Mouse (Mus musculus): ENCODE results near the gene Dennd2a. TPM values are rescaled to one million over a fixed set of nuclear protein-coding genes. Genes with fewer than 3 reads are reported as not detected.
"Not testable (repeated sequence)": the region's sequence is repeated elsewhere in the genome, so short reads cannot be mapped to it uniquely, and the experiment has no call there.

Dennd2a gene
- total RNA-seq, 2 experiments from 2014 or later, result 2.5 to 4.6 TPM

DNA sequence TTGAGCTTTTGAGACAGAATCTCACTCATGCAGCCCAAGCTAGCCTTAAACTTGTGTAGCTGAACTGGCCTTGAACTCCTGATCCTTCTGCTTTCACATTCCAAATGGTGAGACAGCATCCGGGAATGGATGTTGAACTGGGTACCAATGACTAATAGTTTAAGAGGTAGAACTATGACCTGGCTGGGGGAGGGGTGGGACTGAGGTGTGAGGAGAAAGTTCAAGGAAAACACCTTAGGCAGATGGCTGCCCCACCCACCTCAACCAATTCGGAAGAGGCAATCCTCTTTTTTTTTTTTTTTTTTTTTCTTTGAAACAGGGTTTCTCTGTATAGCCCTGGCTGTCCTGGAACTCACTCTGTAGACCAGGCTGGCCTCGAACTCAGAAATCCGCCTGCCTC, 130.9 kb downstream of the Dennd2a start:
- no peak for ATAC-seq (ENCODE audit: poor library complexity, severe bottlenecking)

DNA sequence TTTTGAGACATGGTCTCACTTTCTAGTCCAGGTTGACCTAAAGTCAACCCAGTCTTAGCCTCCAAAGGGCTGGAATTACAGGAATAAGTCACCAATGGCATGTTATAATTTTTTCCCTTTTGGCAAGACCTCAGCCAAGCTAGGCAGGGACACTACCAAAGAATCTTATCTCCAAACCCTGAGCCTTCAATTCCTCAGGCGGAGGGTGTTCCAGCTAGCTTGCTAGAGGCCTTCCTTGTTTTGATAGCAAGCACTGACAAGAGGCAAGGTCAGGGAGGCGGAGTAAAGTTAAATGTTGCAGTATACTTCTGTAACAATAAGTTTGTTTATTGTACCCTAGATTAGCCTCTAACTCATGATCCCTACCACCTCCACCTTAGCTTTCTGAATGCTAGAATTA, 132.5 kb downstream of the Dennd2a start:
- ATAC-seq (ENCODE audit: poor library complexity, severe bottlenecking), result no peak

DNA sequence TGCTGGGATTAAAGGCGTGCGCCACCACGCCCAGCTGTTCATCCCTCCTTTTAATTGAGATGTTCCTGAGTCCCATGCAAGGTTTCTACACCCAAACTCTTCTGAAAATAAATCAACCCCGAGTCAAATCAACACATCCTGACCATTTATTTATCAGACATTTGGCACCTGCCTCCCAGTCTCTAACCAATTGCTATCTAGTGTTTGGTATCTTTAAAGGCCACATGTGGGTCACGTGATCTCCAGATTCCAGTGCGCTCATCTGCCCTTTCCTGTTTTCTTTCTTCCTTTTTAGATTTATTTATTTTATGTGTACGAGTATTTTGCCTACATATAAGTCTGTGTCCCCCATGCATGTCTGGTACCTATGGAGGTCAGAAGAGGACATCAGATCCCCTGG, 134.0 kb downstream of the Dennd2a start:
- no peak for ATAC-seq (ENCODE audit: poor library complexity, severe bottlenecking)

DNA sequence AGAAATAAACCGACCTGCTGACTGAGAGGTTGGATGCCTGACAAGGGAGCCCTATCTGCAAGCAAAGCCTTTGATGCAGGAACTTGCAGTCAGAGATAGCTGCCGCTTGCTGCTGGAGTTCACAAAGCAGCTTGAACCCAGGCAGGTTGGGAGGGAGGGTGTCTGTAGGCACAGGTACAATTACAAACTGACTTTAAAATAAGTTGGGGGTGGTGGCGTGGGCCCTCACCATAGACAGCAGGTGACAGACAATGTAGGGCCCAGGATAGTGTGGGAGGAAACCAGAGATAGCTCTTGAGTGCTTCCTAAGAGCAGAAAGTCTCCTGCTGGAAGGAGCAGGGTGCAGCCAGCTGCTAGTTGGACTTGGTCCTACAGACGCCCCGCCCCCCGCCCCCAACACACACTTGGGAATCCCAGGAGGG, 134.5 kb downstream of the Dennd2a start:
- no peak for ATAC-seq (ENCODE audit: poor library complexity, severe bottlenecking)

DNA sequence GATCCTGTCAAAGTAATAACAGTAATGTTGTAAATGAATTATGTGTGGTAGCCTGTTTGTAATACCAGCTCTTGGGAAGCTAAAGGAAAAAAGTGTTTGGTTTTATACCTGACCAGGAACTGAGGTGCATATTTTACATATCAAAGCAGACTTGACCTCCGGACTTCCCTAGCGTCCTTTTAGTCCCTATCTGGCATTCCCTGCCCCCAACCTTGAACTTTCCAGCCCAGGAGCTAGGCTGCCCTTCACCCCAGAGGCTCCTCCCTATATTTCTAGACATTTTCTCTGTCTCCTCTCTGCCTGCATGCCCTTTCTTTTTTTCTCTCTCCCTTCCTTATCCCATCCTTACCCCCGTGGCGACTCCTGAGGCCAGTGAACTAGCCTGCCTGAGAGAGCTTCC, 136.8 kb downstream of the Dennd2a start:
- no peak for ATAC-seq (ENCODE audit: poor library complexity, severe bottlenecking)

DNA sequence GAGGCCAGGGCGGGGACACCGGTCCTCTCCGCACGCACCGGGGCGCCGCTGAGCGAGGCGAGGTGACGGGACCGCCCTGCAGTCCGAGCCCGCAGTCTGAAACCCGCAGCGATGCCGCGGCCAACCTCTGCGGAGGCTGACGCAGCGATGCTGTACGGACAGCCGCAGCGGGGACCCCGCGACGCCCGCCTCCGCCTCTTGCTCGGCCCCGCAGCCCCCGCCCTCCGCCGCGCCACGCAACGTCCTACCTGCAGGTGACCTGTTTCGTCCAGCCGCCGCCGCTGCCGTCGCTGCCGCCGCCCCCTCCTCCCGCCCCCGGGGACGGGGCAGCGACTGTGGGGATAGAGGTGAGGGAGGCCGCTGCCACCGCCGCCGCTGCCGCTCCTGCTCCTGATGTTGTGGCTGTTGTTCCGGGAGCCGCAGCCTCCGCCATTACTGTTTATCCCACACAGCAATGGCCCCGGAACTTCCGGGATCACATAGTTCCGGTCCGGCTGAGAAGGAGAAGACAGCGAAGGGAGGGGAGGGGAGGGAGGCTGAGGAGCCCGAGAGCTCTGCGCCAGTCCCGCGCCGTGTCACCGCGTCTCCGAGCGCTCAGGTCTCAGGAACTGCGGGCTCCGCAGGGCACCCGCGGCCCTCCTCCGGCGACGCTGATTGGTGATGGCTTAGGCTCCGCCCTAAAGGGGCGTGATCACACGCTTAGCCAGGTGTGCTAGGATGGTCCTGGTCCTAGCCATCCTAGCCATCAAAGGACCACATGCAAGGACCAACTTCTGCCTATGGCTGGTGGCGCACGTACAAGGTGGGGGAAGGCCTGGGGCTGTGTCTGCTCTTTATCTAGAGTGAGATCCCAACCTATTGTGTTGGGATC, 137.6 kb downstream of the Dennd2a start, which contains the start of gene Mkrn1:
TSS of gene Mkrn1 (minus strand) at position 612 of the 871 bp plus-strand sequence.
- peak; percentile 87 for ATAC-seq (ENCODE audit: poor library complexity, severe bottlenecking)

DNA sequence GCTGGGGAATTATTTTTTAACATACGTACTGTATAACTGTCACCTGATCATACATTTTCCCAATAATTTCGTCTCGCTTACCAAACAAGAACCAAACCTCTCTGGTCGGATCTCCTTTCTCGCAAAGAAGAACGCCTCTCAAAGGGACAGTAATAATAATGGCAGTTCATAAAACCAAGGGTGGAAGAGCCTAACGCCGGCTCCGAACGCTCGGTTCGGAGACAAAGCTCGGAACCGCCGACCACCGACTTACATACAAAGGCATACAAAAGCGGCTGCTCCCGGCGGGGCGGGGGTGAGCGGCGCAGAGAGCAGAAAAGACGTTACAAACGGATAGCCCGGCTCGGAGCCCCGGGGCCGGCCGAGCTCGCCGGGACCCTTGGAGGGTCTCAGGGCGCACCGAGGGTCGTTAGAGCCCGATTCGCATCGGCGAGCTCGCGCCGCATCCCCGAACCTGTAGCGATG, 138.2 kb downstream of the Dennd2a start:
- no peak for ATAC-seq (ENCODE audit: poor library complexity, severe bottlenecking)

DNA sequence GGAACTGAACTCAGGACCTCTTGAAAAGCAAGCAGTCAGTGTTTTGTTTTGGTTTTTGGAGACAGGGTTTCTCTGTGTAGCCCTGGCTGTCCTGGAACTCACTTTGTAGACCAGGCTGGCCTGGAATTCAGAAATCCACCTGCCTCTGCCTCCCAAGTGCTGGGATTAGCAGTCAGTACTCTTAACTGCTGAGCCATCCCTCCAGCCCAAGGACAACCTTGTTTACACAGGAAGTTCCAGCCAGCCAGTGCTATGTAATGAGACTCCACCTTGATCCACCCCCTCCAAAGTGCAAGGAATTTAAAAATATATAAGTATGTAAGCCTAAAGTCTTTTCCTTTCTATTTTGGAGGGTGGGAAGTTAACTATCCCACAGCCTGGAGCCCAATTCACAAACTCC, 141.0 kb downstream of the Dennd2a start:
- not testable (repeated sequence) for ATAC-seq (ENCODE audit: poor library complexity, severe bottlenecking)

DNA sequence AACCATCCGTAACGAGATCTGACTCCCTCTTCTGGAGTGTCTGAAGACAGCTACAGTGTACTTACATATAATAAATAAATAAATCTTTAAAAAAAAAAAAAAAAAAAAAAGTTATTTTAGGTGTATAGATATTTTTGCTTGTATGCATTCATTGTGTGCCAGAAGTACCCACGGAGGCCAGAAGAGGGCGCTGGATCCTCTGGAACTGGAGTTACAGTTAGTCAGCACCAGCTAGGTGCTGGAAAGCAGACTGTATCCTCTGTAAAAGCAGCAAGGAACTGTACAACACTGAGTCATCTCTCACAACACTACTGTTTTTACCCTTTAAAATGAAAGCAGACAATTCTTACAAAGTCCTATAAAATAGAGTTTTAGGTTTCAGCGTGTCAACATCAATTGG, 141.9 kb downstream of the Dennd2a start:
- ATAC-seq (ENCODE audit: poor library complexity, severe bottlenecking), result no peak

DNA sequence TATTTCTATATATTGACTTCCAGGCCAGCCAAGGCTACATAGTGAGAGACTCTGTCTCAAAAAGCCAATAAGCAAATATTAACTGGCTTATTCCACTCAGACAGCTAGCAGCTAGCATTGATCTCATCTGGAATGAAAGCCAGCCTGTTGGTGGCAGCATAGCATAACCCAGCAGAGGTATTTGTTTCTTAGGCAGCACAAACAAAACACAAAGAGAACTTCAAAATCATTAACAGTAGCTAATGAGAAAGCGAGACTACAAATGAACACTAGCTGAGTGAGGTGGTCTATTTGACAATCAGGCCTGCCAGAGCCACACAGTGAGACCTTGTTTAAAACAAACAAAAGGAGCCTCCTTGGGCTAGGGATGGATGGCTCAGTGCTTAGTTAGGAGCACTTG, 143.6 kb downstream of the Dennd2a start:
- ATAC-seq (ENCODE audit: poor library complexity, severe bottlenecking), result no peak

Other genes with a start within 250 kb of the Dennd2a start
- gene Slc37a3, start 180.2 kb downstream of the Dennd2a start, total RNA-seq (2015), result 3.7 and 5.5 TPM in 2 replicates
- 6.0 and 27.4 TPM in 2 replicates for gene Slc37a3, start 180.2 kb downstream of the Dennd2a start, total RNA-seq (2017)
- 4.2 and 4.6 TPM in 2 replicates for gene Rab19, start 176.7 kb downstream of the Dennd2a start, total RNA-seq (2015)
- 7.0 and 7.6 TPM in 2 replicates for gene Rab19, start 176.7 kb downstream of the Dennd2a start, total RNA-seq (2017)
- 108 and 111 TPM in 2 replicates for gene Mkrn1, start 137.4 kb downstream of the Dennd2a start, total RNA-seq (2015)
- 75.5 and 82.8 TPM in 2 replicates for gene Mkrn1, start 137.4 kb downstream of the Dennd2a start, total RNA-seq (2017)
- gene Adck2, start 16.0 kb upstream of the Dennd2a start, total RNA-seq (2015), result 4.4 and 7.1 TPM in 2 replicates
- gene Adck2, start 16.0 kb upstream of the Dennd2a start, total RNA-seq (2017), result 5.9 and 12.6 TPM in 2 replicates
- gene Gm42420, start 27.9 kb upstream of the Dennd2a start, total RNA-seq (2015), result 6.0 and 7.2 TPM in 2 replicates
- gene Gm42420, start 27.9 kb upstream of the Dennd2a start, total RNA-seq (2017), result 5.7 TPM in 1 of 2 replicates, not detected in the other
- gene Ndufb2, start 34.7 kb upstream of the Dennd2a start, total RNA-seq (2015), result 73.6 and 90.5 TPM in 2 replicates
- gene Ndufb2, start 34.7 kb upstream of the Dennd2a start, total RNA-seq (2017), result 59.1 and 77.0 TPM in 2 replicates
- 33.2 and 49.0 TPM in 2 replicates for gene Braf, start 167.6 kb upstream of the Dennd2a start, total RNA-seq (2015)
- gene Braf, start 167.6 kb upstream of the Dennd2a start, total RNA-seq (2017), result 18.4 and 26.0 TPM in 2 replicates

Data from megakaryocyte, adult 5-6 weeks (primary cell).